Mouse (Mus musculus) lung, embryonic 15.5 days (tissue): ENCODE results near the gene Csmd2. TPM values are rescaled to one million over a fixed set of nuclear protein-coding genes. Genes with fewer than 3 reads are reported as not detected.
A peak's percentile ranks its signal among the peaks of the same experiment; 100 is the strongest.

Source experiments
- ATAC-seq: fragments of 200-750 bp; cut with Nextera tagmentation; 2 replicates; pipeline ENCODE4 v1.8.0; 2017; ENCODE audit warnings: moderate number of reproducible peaks, borderline replicate concordance; ENCODE audit not compliant: low FRiP score, low TSS enrichment; ENCODE audit errors: extremely low read depth
- H3K27ac ChIP-seq: fragments of 300-500 bp; sonication (generic); 2 replicates; pipeline ENCODE4 v1.5.1; 2015; ENCODE audit warnings: moderate library complexity, mild to moderate bottlenecking, inconsistent platforms
- H3K27me3 ChIP-seq: fragments of 300-500 bp; sonication (generic); 2 replicates; pipeline ENCODE4 v1.6.1; 2015; ENCODE audit warnings: inconsistent platforms
- H3K36me3 ChIP-seq: fragments of 300-500 bp; sonication (generic); 2 replicates; pipeline ENCODE4 v1.6.1; 2015; ENCODE audit warnings: inconsistent platforms
- H3K4me1 ChIP-seq: fragments of 300-500 bp; sonication (generic); 2 replicates; pipeline ENCODE4 v1.6.1; 2015; ENCODE audit warnings: inconsistent platforms
- H3K4me2 ChIP-seq: fragments of 300-500 bp; sonication (generic); 2 replicates; pipeline ENCODE4 v1.6.1; 2015; ENCODE audit warnings: inconsistent platforms, mild to moderate bottlenecking, moderate library complexity
- H3K4me3 ChIP-seq: fragments of 300-500 bp; sonication (generic); 2 replicates; pipeline ENCODE4 v1.5.1; 2015; ENCODE audit warnings: mild to moderate bottlenecking, inconsistent platforms
- H3K9ac ChIP-seq: fragments of 300-500 bp; sonication (generic); 2 replicates; pipeline ENCODE4 v1.6.1; 2015; ENCODE audit warnings: inconsistent platforms
- H3K9me3 ChIP-seq: fragments of 300-500 bp; sonication (generic); 2 replicates; pipeline ENCODE4 v1.6.1; 2016; ENCODE audit warnings: inconsistent platforms
- WGBS: fragments of 180-500 bp; shearing (Covaris S2); methylation state at CpG from one replicate; pipeline ENCODE4 v1.1.7; 2015; 5-methylcytosine and 5-hydroxymethylcytosine counted together
- polyA plus RNA-seq: library from polyadenylated mRNA; unstranded; fragments of >200 nt; fragmentation: Nextera tagmentation; extraction: Ambion mirVana; gene quantifications from 2 replicates; pipeline ENCODE4 v1.2.1, GENCODE M21; 2015

The Csmd2 gene
- polyA plus RNA-seq, 1 experiment from 2014 or later = 0.21 TPM

DNA sequence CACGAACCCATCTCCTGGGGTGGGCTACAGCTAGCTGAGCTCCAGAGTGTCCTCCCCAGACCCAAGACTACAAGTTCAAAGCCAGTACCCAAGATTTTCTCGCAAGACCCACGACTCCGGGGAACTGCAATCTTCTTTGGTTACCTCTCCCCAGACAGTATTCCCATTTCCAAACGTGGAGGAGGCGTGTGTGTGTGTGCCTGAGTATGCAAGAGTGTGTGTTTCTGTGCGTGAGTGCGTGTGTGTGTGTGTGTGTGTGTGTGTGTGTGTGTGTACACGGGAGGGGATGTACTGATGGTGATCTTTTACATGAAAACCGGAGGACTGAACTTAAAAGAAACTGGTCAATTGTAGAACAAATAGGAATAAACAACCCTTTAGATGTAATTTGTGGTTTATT is 387 bp upstream of the Csmd2 start:
- Histone ChIP-seq H3K27me3 (peaks cover 70% of the 10 kb centered on the region), H3K4me3 (no peak overlapping the region), H3K9me3 (no peaks in the 10 kb centered on the region), H3K4me1 (peaks cover 8% of the 10 kb centered on the region; the same call in 1 of the 2 replicates), H3K27ac (no peak overlapping the region), H3K36me3 (no peaks in the 10 kb centered on the region), H3K4me2 (peak overlapping the region; percentile 57; the same call in 1 of the 2 replicates), H3K9ac (no peak overlapping the region)
- ATAC-seq = no peak
- WGBS = 7% methylated on average over 10 of the region's 10 CpGs

DNA sequence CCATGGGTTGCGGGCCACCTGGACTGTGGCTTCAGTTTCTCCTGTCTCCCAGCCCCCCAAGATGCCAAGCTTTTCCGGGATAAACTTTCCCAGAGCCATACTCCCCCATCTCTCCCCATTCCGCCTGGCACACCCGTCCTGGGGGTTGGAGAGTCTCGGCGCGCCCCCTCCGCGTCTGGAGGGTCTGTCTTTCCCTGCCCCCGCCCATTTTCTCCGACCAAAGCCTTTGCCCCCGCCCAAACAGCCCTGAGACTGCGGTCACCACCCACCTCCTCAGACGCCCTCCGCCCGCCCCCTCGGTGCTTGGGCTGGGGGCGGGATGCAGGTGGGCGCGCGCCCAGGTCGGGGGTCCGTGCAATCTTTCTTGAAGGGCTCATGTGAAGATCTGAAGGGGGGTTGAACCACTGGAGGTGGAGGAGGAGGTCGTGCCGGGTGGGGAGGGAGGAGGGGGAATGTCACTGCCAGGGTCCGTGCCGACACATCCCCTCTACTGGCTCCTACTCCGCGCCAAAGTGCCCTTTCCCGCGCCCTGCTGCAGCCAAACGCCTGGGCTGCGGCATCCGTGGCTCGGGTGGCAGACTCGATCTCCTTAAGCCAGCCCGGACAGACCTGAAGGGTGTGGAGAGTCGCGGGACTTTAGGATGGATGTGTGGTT is 996 bp downstream of the Csmd2 start:
- H3K4me3 ChIP-seq = peak overlapping the region; percentile 28
- H3K4me2 ChIP-seq = peak overlapping the region; percentile 57
- H3K36me3 ChIP-seq = no peaks in the 10 kb centered on the region
- no peak overlapping the region for H3K27ac ChIP-seq
- peaks cover 8% of the 10 kb centered on the region; the same call in 1 of the 2 replicates for H3K4me1 ChIP-seq
- no peak for ATAC-seq
- no peak overlapping the region for H3K9ac ChIP-seq
- peaks cover 70% of the 10 kb centered on the region for H3K27me3 ChIP-seq
- under 1% methylated on average over 39 of the region's 39 CpGs for WGBS
- no peaks in the 10 kb centered on the region for H3K9me3 ChIP-seq

GRCm38 (mm10) chr4:127989347-127989995 is 1.8 kb downstream of the Csmd2 start:
- H3K9ac ChIP-seq = no peak overlapping the region
- H3K27ac ChIP-seq = no peak overlapping the region
- H3K4me2 ChIP-seq = no peak overlapping the region
- no peak for ATAC-seq
- H3K36me3 ChIP-seq = no peaks in the 10 kb centered on the region
- peaks cover 66% of the 10 kb centered on the region for H3K27me3 ChIP-seq
- no peak overlapping the region for H3K4me3 ChIP-seq
- H3K9me3 ChIP-seq = no peaks in the 10 kb centered on the region
- WGBS = 8% methylated on average over 18 of the region's 18 CpGs
- peaks cover 8% of the 10 kb centered on the region; the same call in 1 of the 2 replicates for H3K4me1 ChIP-seq

- Histone ChIP-seq H3K27ac (no peak overlapping the region), H3K4me3 (no peak overlapping the region), H3K4me1 (no peaks in the 10 kb centered on the region), H3K9me3 (no peaks in the 10 kb centered on the region), H3K4me2 (no peak overlapping the region), H3K9ac (no peak overlapping the region), H3K27me3 (no peaks in the 10 kb centered on the region), H3K36me3 (no peaks in the 10 kb centered on the region)
- WGBS = 69% methylated on average over 3 of the region's 3 CpGs
- ATAC-seq = no peak
Observed at GRCm38 (mm10) chr4:127999281-127999680, 11.6 kb downstream of the Csmd2 start.

GRCm38 (mm10) chr4:128002638-128003101 is 15.0 kb downstream of the Csmd2 start:
- H3K27me3 ChIP-seq = no peaks in the 10 kb centered on the region
- no peak overlapping the region for H3K27ac ChIP-seq
- H3K4me2 ChIP-seq = no peak overlapping the region
- ATAC-seq = no peak
- no peaks in the 10 kb centered on the region for H3K36me3 ChIP-seq
- no peaks in the 10 kb centered on the region for H3K4me1 ChIP-seq
- H3K4me3 ChIP-seq = no peak overlapping the region
- no peak overlapping the region for H3K9ac ChIP-seq
- no peaks in the 10 kb centered on the region for H3K9me3 ChIP-seq
- 37% methylated on average over 4 of the region's 4 CpGs for WGBS

DNA sequence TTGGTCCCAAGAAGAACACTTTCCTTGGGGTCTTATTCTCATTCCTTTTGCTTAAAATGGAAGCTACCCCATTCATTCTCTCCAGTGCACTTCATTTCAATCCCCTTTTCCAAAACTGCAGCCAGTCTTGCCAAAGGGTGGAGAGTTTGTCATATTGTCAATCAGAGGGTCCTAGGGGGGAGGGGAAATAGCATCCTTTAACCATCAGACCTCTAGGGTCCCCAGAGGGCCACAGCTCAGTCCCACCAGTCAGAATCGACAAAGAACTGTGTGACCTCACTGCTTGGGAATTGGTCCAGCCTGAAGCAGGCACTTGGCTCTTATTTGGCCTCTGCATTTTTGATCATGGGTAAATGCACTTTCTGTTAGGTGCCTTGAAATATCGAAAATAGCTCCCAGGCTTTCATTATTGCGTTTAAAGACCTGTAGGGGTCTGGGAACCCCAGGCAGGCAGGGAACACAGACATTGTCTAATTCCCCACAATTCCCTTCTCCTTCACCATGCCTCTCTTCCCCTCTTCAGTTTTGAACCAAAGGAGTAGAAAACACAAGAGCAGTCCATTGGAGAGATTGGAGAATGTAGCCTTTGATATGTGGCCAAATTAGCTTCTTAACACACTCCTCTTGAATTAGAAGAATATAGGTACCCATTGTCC is 17.3 kb downstream of the Csmd2 start:
- no peak for ATAC-seq
- WGBS = 60% methylated on average over 3 of the region's 3 CpGs
- no peak overlapping the region for H3K4me2 ChIP-seq

GRCm38 (mm10) chr4:128019465-128019864 is 31.8 kb downstream of the Csmd2 start:
- no peak overlapping the region for H3K4me2 ChIP-seq
- 78% methylated on average over 2 of the region's 2 CpGs for WGBS
- H3K4me3 ChIP-seq = no peak overlapping the region
- no peak overlapping the region for H3K27ac ChIP-seq
- no peaks in the 10 kb centered on the region for H3K4me1 ChIP-seq
- H3K27me3 ChIP-seq = no peaks in the 10 kb centered on the region
- H3K36me3 ChIP-seq = no peaks in the 10 kb centered on the region
- no peak overlapping the region for H3K9ac ChIP-seq
- H3K9me3 ChIP-seq = no peaks in the 10 kb centered on the region
- ATAC-seq = no peak

More for the DNA sequence above, 17.3 kb downstream of the Csmd2 start:
- Histone ChIP-seq H3K4me1 (no peaks in the 10 kb centered on the region), H3K9ac (no peak overlapping the region), H3K4me3 (no peak overlapping the region), H3K27ac (no peak overlapping the region), H3K36me3 (no peaks in the 10 kb centered on the region), H3K9me3 (no peaks in the 10 kb centered on the region), H3K27me3 (no peaks in the 10 kb centered on the region)

GRCm38 (mm10) chr4:128028294-128028693 is 40.6 kb downstream of the Csmd2 start:
- H3K27ac ChIP-seq = no peak overlapping the region
- no peaks in the 10 kb centered on the region for H3K36me3 ChIP-seq
- H3K9ac ChIP-seq = no peak overlapping the region
- no peak for ATAC-seq
- no peak overlapping the region for H3K4me2 ChIP-seq
- no peaks in the 10 kb centered on the region for H3K9me3 ChIP-seq
- no peaks in the 10 kb centered on the region for H3K27me3 ChIP-seq
- no peak overlapping the region for H3K4me3 ChIP-seq
- 77% methylated on average over 1 of the region's 1 CpGs for WGBS
- no peaks in the 10 kb centered on the region for H3K4me1 ChIP-seq

DNA sequence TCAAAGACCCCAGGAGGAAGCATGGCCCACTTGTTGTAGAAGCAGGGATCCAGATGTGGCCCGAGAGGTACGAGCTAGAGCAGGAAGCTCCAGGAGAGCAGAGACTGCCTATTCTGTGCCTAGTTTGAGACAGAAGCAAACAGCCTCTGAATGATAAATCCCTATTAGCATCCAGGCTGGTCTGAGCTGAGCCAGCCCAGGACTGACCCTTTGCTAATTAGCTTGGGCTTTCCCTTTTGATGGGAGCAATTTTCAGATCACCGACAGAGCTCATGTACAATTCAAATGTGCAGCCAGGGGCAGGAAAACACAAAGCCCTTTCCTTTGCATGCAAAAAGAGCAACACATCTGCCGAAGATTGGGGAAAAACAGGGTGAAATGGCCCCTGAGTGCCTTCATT is 54.2 kb downstream of the Csmd2 start:
- no peaks in the 10 kb centered on the region for H3K27me3 ChIP-seq
- no peak overlapping the region for H3K4me2 ChIP-seq
- no peak for ATAC-seq
- 78% methylated on average over 4 of the region's 4 CpGs for WGBS
- H3K4me3 ChIP-seq = no peak overlapping the region
- H3K4me1 ChIP-seq = no peaks in the 10 kb centered on the region
- H3K9ac ChIP-seq = no peak overlapping the region
- H3K27ac ChIP-seq = no peak overlapping the region
- no peaks in the 10 kb centered on the region for H3K9me3 ChIP-seq
- H3K36me3 ChIP-seq = no peaks in the 10 kb centered on the region

DNA sequence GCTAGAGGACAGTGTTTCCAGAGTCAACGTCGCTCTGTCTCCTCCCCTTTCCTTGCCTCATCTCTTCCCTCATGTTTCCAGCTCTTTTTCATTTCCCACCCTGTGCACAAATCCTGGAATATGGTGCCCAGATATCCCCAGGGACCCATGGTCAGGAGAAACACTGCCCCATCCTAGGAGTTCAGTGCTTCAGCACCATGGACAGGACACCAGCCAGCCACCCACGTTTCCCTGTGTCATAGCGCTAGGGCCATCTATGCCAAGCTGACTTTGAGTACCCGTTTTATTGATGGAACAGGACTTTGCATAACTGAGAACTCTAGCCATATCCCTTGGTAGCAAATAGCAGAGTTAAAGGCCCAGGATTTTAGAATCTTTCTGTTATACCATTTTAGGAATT is 55.0 kb downstream of the Csmd2 start:
- H3K27ac ChIP-seq = no peak overlapping the region
- H3K4me2 ChIP-seq = no peak overlapping the region
- H3K9ac ChIP-seq = no peak overlapping the region
- ATAC-seq = no peak
- no peaks in the 10 kb centered on the region for H3K36me3 ChIP-seq
- no peaks in the 10 kb centered on the region for H3K4me1 ChIP-seq
- no peaks in the 10 kb centered on the region for H3K27me3 ChIP-seq
- no peaks in the 10 kb centered on the region for H3K9me3 ChIP-seq
- H3K4me3 ChIP-seq = no peak overlapping the region
- WGBS = 29% methylated on average over 5 of the region's 5 CpGs

GRCm38 (mm10) chr4:128048716-128049115 is 61.1 kb downstream of the Csmd2 start:
- ATAC-seq = no peak

DNA sequence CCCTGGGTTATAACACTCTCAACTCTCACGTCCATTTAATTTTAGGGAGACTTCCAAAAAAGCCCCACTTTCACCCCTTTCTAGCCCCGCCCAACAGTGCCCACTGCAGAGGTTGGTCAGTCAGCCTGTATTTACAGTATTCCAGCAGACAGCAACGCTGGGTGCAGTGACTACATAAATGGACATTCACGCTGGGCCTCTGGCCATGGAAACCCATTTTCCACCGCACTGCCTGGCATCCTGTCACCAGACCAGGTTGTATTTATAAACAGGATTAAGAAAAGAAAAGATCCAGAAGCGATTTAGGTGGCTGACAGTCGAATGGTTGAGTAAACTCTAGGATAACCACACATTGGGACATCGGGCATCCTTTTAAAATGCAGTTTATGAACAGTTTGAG is 65.0 kb downstream of the Csmd2 start:
- Histone ChIP-seq H3K9me3 (no peaks in the 10 kb centered on the region), H3K4me1 (no peaks in the 10 kb centered on the region), H3K27ac (no peak overlapping the region), H3K4me3 (no peak overlapping the region), H3K4me2 (no peak overlapping the region), H3K36me3 (no peaks in the 10 kb centered on the region), H3K27me3 (no peaks in the 10 kb centered on the region), H3K9ac (no peak overlapping the region)
- whole genome bisulfite sequencing = 64% methylated on average over 8 of the region's 8 CpGs
- no peak for ATAC-seq

More at GRCm38 (mm10) chr4:128048716-128049115, 61.1 kb downstream of the Csmd2 start:
- Histone ChIP-seq H3K4me2 (no peak overlapping the region), H3K27ac (no peak overlapping the region), H3K9me3 (no peaks in the 10 kb centered on the region), H3K27me3 (no peaks in the 10 kb centered on the region), H3K4me3 (no peak overlapping the region), H3K4me1 (no peaks in the 10 kb centered on the region), H3K9ac (no peak overlapping the region), H3K36me3 (no peaks in the 10 kb centered on the region)
- 65% methylated on average over 1 of the region's 1 CpGs for WGBS
